Mouse (Mus musculus): Measurements from ENCODE around the gene 1700009N14Rik. TPM values are rescaled to one million over a fixed set of nuclear protein-coding genes. Genes with fewer than 3 reads are reported as not detected.

The 1700009N14Rik gene
- 0.14 TPM for polyA plus RNA-seq (2012; fragmentation: generic; extraction: Trizol)

DNA sequence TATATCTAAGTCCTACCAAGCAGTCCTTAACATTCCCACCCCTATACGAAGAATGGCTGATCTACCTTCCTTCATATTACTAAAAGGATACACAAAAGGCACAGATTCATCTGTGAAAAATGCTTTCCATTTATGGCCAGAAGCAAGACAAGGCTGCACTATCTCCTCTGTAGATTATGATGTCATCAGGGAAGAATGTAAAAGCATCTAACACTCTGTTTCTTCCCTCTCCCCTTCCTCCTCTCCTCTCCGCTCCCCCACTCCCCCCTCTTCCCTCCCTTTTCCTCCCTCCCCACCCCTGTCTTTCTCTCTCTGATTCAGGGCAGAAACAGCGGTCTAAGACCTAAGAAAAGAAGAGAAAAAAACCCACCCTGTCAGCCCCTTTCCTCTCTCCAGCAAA lies at the start of gene 1700009N14Rik:
Gene 1700009N14Rik, plus strand, starts transcription at position 227 of the 400 bp plus-strand sequence.
- no peaks in the 10 kb centered on the region for H3K27me3 ChIP-seq (ENCODE audit: control insufficient read depth, insufficient read depth, insufficient read length)
- no peak within 1 kb of the TSS for H3K4me2 ChIP-seq (ENCODE audit: low read depth)
- TF ChIP-seq POLR2A (IDR thresholded peaks at IDR 0.05; ENCODE audit: insufficient read length, low read depth): no peak
- TF ChIP-seq E2F4 (IDR thresholded peaks at IDR 0.05; ENCODE audit: insufficient read depth): no peak
- no peak for TF ChIP-seq POLR2AphosphoS2 (IDR thresholded peaks at IDR 0.05; ENCODE audit: insufficient read length, low read depth)
- no peak for TF ChIP-seq TCF3 (IDR thresholded peaks at IDR 0.05; ENCODE audit: insufficient read length, low read depth)
- no peak for TF ChIP-seq MYOD1 (IDR thresholded peaks at IDR 0.05; ENCODE audit: control insufficient read depth in 1 of 3, insufficient read length in 2 of 3, low read depth in 2 of 3)
- TF ChIP-seq REST (IDR thresholded peaks at IDR 0.05; ENCODE audit: insufficient read depth, insufficient read length): no peak
- no peak for TF ChIP-seq TCF12 (IDR thresholded peaks at IDR 0.05; ENCODE audit: insufficient read depth, poor library complexity, severe bottlenecking)
- no peak for TF ChIP-seq MAX (IDR thresholded peaks at IDR 0.05; ENCODE audit: low read depth)
- TF ChIP-seq MYOG (IDR thresholded peaks at IDR 0.05; ENCODE audit: control insufficient read depth in 1 of 3, insufficient read depth in 1 of 3, insufficient read length in 2 of 3, low read depth in 2 of 3): no peak
- TF ChIP-seq SRF (IDR thresholded peaks at IDR 0.05; ENCODE audit: control insufficient read depth, insufficient read length, low read depth): no peak
- no peak for TF ChIP-seq USF1 (IDR thresholded peaks at IDR 0.05; ENCODE audit: low read depth)
- no peak within 1 kb of the TSS for H3K4me3 ChIP-seq
- no peaks in the 10 kb centered on the region for H3K79me2 ChIP-seq (ENCODE audit: control insufficient read depth, insufficient read depth)
- H3ac ChIP-seq (ENCODE audit: control insufficient read depth, insufficient read length): no peak within 1 kb of the TSS
- no peaks in the 10 kb centered on the region for H3K36me3 ChIP-seq (ENCODE audit: control insufficient read depth, insufficient read depth)

DNA sequence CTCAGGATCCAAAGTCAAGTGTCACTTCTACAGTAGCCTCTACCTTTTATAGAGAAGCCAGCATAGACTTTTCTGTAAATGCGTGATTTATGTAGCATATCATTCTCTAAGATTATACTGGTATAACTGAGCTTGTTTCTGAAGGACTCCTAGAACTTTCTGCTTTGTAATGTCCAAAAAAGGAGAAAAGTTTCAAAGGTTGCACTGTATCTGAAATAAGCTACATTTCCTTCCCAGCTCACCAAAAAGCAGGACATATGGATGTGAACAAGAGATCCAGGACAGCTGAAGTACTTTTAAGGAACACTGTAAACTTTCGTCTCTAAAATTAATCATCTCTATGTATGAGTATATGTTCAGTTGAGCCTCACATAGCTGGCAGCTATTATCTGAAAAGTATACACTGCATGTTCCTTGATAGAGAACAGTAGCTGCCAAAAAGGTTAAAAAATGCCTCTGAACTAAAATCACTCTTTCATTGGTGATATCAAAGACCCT lies 12.2 kb upstream of the 1700009N14Rik start:
- Histone ChIP-seq H3ac (ENCODE audit: control insufficient read depth, insufficient read length) (no peak overlapping the region), H3K79me2 (ENCODE audit: control insufficient read depth, insufficient read depth) (no peaks in the 10 kb centered on the region), H3K27me3 (ENCODE audit: control insufficient read depth, insufficient read depth, insufficient read length) (no peaks in the 10 kb centered on the region), H3K4me2 (ENCODE audit: low read depth) (no peak overlapping the region), H3K4me3 (no peak overlapping the region), H3K36me3 (ENCODE audit: control insufficient read depth, insufficient read depth) (no peaks in the 10 kb centered on the region)
- no peak for TF ChIP-seq TCF3 (IDR thresholded peaks at IDR 0.05; ENCODE audit: insufficient read length, low read depth)
- TF ChIP-seq MAX (IDR thresholded peaks at IDR 0.05; ENCODE audit: low read depth): no peak
- TF ChIP-seq TCF12 (IDR thresholded peaks at IDR 0.05; ENCODE audit: insufficient read depth, poor library complexity, severe bottlenecking): no peak
- TF ChIP-seq MYOD1 (IDR thresholded peaks at IDR 0.05; ENCODE audit: control insufficient read depth in 1 of 3, insufficient read length in 2 of 3, low read depth in 2 of 3): no peak
- TF ChIP-seq E2F4 (IDR thresholded peaks at IDR 0.05; ENCODE audit: insufficient read depth): no peak
- TF ChIP-seq SRF (IDR thresholded peaks at IDR 0.05; ENCODE audit: control insufficient read depth, insufficient read length, low read depth): no peak
- TF ChIP-seq MYOG (IDR thresholded peaks at IDR 0.05; ENCODE audit: control insufficient read depth in 1 of 3, insufficient read depth in 1 of 3, insufficient read length in 2 of 3, low read depth in 2 of 3): no peak
- no peak for TF ChIP-seq POLR2A (IDR thresholded peaks at IDR 0.05; ENCODE audit: insufficient read length, low read depth)
- TF ChIP-seq POLR2AphosphoS2 (IDR thresholded peaks at IDR 0.05; ENCODE audit: insufficient read length, low read depth): no peak
- no peak for TF ChIP-seq REST (IDR thresholded peaks at IDR 0.05; ENCODE audit: insufficient read depth, insufficient read length)
- TF ChIP-seq CEBPB (IDR thresholded peaks at IDR 0.05; ENCODE audit: insufficient read depth, poor library complexity, severe bottlenecking): no peak
- TF ChIP-seq USF1 (IDR thresholded peaks at IDR 0.05; ENCODE audit: low read depth): no peak

DNA sequence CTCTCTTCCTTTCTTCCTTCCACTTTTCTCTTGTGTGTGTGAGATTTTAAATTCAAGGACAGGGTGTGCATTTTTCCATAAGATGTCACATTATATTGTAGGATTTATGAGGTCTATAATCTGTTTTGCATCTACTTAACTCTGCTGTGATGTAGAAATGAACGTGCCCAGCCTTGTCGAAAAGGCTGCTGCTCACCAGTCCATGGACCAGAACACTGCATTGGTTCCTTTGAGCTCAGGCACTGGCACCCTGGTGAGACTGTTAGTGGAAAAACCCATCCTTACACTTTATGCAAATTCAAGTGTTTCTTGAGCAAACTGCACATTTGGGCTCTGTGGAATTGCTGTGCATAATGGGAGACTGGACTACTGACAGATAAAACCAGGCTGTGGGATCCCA lies 24.2 kb downstream of the 1700009N14Rik start:
- Histone ChIP-seq H3K4me3 (no peak overlapping the region), H3K27me3 (ENCODE audit: control insufficient read depth, insufficient read depth, insufficient read length) (no peaks in the 10 kb centered on the region), H3K79me2 (ENCODE audit: control insufficient read depth, insufficient read depth) (no peaks in the 10 kb centered on the region), H3K36me3 (ENCODE audit: control insufficient read depth, insufficient read depth) (no peaks in the 10 kb centered on the region), H3ac (ENCODE audit: control insufficient read depth, insufficient read length) (no peak overlapping the region), H3K4me2 (ENCODE audit: low read depth) (no peak overlapping the region)
- TF ChIP-seq SRF (IDR thresholded peaks at IDR 0.05; ENCODE audit: control insufficient read depth, insufficient read length, low read depth) (no peak), POLR2AphosphoS2 (IDR thresholded peaks at IDR 0.05; ENCODE audit: insufficient read length, low read depth) (no peak), REST (IDR thresholded peaks at IDR 0.05; ENCODE audit: insufficient read depth, insufficient read length) (no peak), TCF3 (IDR thresholded peaks at IDR 0.05; ENCODE audit: insufficient read length, low read depth) (no peak), MYOD1 (IDR thresholded peaks at IDR 0.05; ENCODE audit: control insufficient read depth in 1 of 3, insufficient read length in 2 of 3, low read depth in 2 of 3) (no peak), MYOG (IDR thresholded peaks at IDR 0.05; ENCODE audit: control insufficient read depth in 1 of 3, insufficient read depth in 1 of 3, insufficient read length in 2 of 3, low read depth in 2 of 3) (no peak)

DNA sequence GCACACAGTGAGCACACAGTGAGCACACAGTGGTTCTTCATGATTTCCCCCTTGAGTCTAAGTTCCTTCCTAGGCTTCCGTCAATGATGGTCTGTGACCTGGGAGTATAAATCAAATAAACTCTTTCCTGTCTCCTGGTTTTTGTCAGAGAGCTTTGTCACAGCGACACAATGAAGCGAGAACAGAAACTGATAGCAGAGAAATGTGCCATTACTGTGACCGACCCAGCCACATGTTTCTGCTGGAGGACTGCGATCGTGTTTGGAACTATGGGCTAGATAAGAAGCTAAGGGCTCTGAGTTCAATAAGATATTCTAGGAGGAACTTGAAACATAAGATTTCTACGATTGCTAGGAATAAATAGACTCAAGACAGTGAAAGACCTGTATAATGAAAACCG lies 36.3 kb downstream of the 1700009N14Rik start:
- Histone ChIP-seq H3K4me2 (ENCODE audit: low read depth) (no peak overlapping the region), H3K79me2 (ENCODE audit: control insufficient read depth, insufficient read depth) (no peaks in the 10 kb centered on the region), H3K27me3 (ENCODE audit: control insufficient read depth, insufficient read depth, insufficient read length) (no peaks in the 10 kb centered on the region), H3ac (ENCODE audit: control insufficient read depth, insufficient read length) (no peak overlapping the region), H3K36me3 (ENCODE audit: control insufficient read depth, insufficient read depth) (no peaks in the 10 kb centered on the region), H3K4me3 (no peak overlapping the region)
- TF ChIP-seq SRF (IDR thresholded peaks at IDR 0.05; ENCODE audit: control insufficient read depth, insufficient read length, low read depth): no peak
- no peak for TF ChIP-seq MAX (IDR thresholded peaks at IDR 0.05; ENCODE audit: low read depth)
- TF ChIP-seq TCF12 (IDR thresholded peaks at IDR 0.05; ENCODE audit: insufficient read depth, poor library complexity, severe bottlenecking): no peak
- TF ChIP-seq E2F4 (IDR thresholded peaks at IDR 0.05; ENCODE audit: insufficient read depth): no peak
- no peak for TF ChIP-seq REST (IDR thresholded peaks at IDR 0.05; ENCODE audit: insufficient read depth, insufficient read length)
- no peak for TF ChIP-seq TCF3 (IDR thresholded peaks at IDR 0.05; ENCODE audit: insufficient read length, low read depth)
- no peak for TF ChIP-seq MYOD1 (IDR thresholded peaks at IDR 0.05; ENCODE audit: control insufficient read depth in 1 of 3, insufficient read length in 2 of 3, low read depth in 2 of 3)
- TF ChIP-seq MYOG (IDR thresholded peaks at IDR 0.05; ENCODE audit: control insufficient read depth in 1 of 3, insufficient read depth in 1 of 3, insufficient read length in 2 of 3, low read depth in 2 of 3): no peak
- TF ChIP-seq CEBPB (IDR thresholded peaks at IDR 0.05; ENCODE audit: insufficient read depth, poor library complexity, severe bottlenecking): no peak
- no peak for TF ChIP-seq POLR2A (IDR thresholded peaks at IDR 0.05; ENCODE audit: insufficient read length, low read depth)
- TF ChIP-seq USF1 (IDR thresholded peaks at IDR 0.05; ENCODE audit: low read depth): no peak
- TF ChIP-seq POLR2AphosphoS2 (IDR thresholded peaks at IDR 0.05; ENCODE audit: insufficient read length, low read depth): no peak

Measured in myocyte (in vitro differentiated cells).